Mouse (Mus musculus) spleen, adult 2 months (tissue): ENCODE measurements around the gene Pmm1. TPM values are rescaled to one million over a fixed set of nuclear protein-coding genes. Genes with fewer than 3 reads are reported as not detected.

Source experiments
- DNase-seq, 2 experiments: peaks; one replicate each; pipeline versions ENCODE4 v3.0.0 to v3.0.0-alpha.2; 2012 to 2021; ENCODE audit warnings: low spot score in 2 of 2, low read depth in 1 of 2
- H3K27ac ChIP-seq: fragments of 200-500 bp; 2 replicates; pipeline ENCODE4 v1.5.1; 2012; ENCODE audit warnings: low read length, inconsistent platforms; ENCODE audit not compliant: insufficient read depth
- H3K27me3 ChIP-seq: fragments of 200-500 bp; 2 replicates; pipeline ENCODE4 v1.6.1; 2012; ENCODE audit warnings: mild to moderate bottlenecking, moderate library complexity, low read length, inconsistent platforms; ENCODE audit not compliant: control insufficient read depth, insufficient read depth
- H3K36me3 ChIP-seq: fragments of 200-500 bp; 2 replicates; pipeline ENCODE4 v1.6.1; 2012; ENCODE audit warnings: mild to moderate bottlenecking, low read length, inconsistent platforms; ENCODE audit not compliant: control insufficient read depth, insufficient read depth
- H3K4me1 ChIP-seq: fragments of 200-500 bp; 2 replicates; pipeline ENCODE4 v1.6.1; 2011; ENCODE audit warnings: inconsistent platforms; ENCODE audit not compliant: control insufficient read depth, insufficient read depth, insufficient read length
- H3K4me3 ChIP-seq: fragments of 200-500 bp; 2 replicates; pipeline ENCODE4 v1.5.1; 2011; ENCODE audit warnings: mild to moderate bottlenecking, inconsistent platforms; ENCODE audit not compliant: insufficient read depth, insufficient read length; ENCODE audit errors: extremely low read depth
- CTCF ChIP-seq: fragments of 200-500 bp; IDR thresholded peaks from 2 replicates; pipeline ENCODE4 v1.5.1; 2011; ENCODE audit warnings: mild to moderate bottlenecking, inconsistent platforms; ENCODE audit not compliant: insufficient read depth, insufficient read length, insufficient replicate concordance; ENCODE audit errors: extremely low read depth
- POLR2A ChIP-seq: fragments of 200-500 bp; IDR thresholded peaks from 2 replicates; pipeline ENCODE4 v1.6.1; 2011; ENCODE audit warnings: low read depth, low read length, inconsistent platforms
- WGBS: fragments of 180-500 bp; shearing (Covaris S2); methylation state at CpG from one replicate; pipeline ENCODE4 v1.1.7; 2018; 5-methylcytosine and 5-hydroxymethylcytosine counted together
- polyA plus RNA-seq: library from polyadenylated mRNA; depleted of rRNA; stranded (reverse); fragments of >200 nt; gene quantifications from 2 replicates; pipeline ENCODE4 v1.2.3, GENCODE M21; 2012

The Pmm1 gene
- polyA plus RNA-seq, 1 experiment = 18.2 TPM

GRCm38 (mm10) chr15:81949476-81950131 lies 11.1 kb downstream of the Pmm1 start:
- Histone ChIP-seq H3K36me3 (peaks cover 2% of the 10 kb centered on the region; the same call in 1 of the 2 replicates), H3K4me1 (no peaks in the 10 kb centered on the region), H3K4me3 (no peak overlapping the region), H3K27me3 (no peaks in the 10 kb centered on the region), H3K27ac (no peak overlapping the region)
- WGBS = 90% methylated on average over 11 of the region's 11 CpGs
- TF ChIP-seq CTCF (no peak), POLR2A (no peak)
- no peak for DNase-seq

- DNase-seq = no peak
- H3K27me3 ChIP-seq = no peaks in the 10 kb centered on the region
- no peak overlapping the region for H3K4me3 ChIP-seq
- no peaks in the 10 kb centered on the region for H3K4me1 ChIP-seq
- peaks cover 2% of the 10 kb centered on the region; the same call in 1 of the 2 replicates for H3K36me3 ChIP-seq
- WGBS = 71% methylated on average over 10 of the region's 10 CpGs
- no peak overlapping the region for H3K27ac ChIP-seq
- TF ChIP-seq POLR2A (no peak), CTCF (no peak)
Measured at GRCm38 (mm10) chr15:81949076-81949475, 11.7 kb downstream of the Pmm1 start.

GRCm38 (mm10) chr15:81943176-81943749 lies 17.5 kb downstream of the Pmm1 start:
- Histone ChIP-seq H3K4me3 (no peak overlapping the region), H3K27me3 (no peaks in the 10 kb centered on the region), H3K36me3 (no peaks in the 10 kb centered on the region), H3K27ac (no peak overlapping the region), H3K4me1 (no peaks in the 10 kb centered on the region)
- no peak for TF ChIP-seq POLR2A
- no peak for TF ChIP-seq CTCF
- DNase-seq = no peak
- 65% methylated on average over 9 of the region's 9 CpGs for WGBS

GRCm38 (mm10) chr15:81941010-81941409 lies 19.7 kb downstream of the Pmm1 start:
- H3K36me3 ChIP-seq = no peaks in the 10 kb centered on the region
- no peak overlapping the region for H3K4me3 ChIP-seq
- no peak for TF ChIP-seq POLR2A
- no peaks in the 10 kb centered on the region for H3K4me1 ChIP-seq
- 92% methylated on average over 2 of the region's 2 CpGs for WGBS
- no peak overlapping the region for H3K27ac ChIP-seq
- H3K27me3 ChIP-seq = no peaks in the 10 kb centered on the region
- no peak for DNase-seq

GRCm38 (mm10) chr15:81940219-81940618 lies 20.5 kb downstream of the Pmm1 start:
- DNase-seq = no peak
- no peak for TF ChIP-seq CTCF
- TF ChIP-seq POLR2A = no peak
- H3K27ac ChIP-seq = no peak overlapping the region
- WGBS = 93% methylated on average over 5 of the region's 5 CpGs
- H3K27me3 ChIP-seq = no peaks in the 10 kb centered on the region
- no peak overlapping the region for H3K4me3 ChIP-seq
- H3K36me3 ChIP-seq = no peaks in the 10 kb centered on the region
- no peaks in the 10 kb centered on the region for H3K4me1 ChIP-seq

DNA sequence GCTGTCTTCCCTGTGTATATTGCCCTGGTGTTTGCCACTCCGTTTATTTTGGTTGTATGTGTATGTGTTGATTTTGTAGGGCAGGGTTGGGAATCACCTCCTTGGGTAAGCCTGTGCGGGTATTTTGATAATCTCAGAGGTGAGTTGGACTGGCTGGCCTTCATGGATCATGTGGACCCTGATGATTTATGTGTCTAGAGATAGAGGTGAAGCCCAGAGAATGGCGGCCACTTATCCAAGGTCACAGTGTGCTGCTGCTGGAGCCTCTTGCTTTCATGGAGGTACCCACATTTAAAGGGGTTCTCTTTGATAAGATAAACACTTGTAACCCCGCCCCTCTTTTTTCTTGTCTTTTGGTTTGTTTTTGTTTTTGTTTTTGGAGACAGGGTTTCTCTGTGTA lies 21.0 kb downstream of the Pmm1 start:
- Histone ChIP-seq H3K27me3 (no peaks in the 10 kb centered on the region), H3K27ac (no peak overlapping the region), H3K4me1 (peaks cover 2% of the 10 kb centered on the region; the same call in 1 of the 2 replicates), H3K36me3 (no peaks in the 10 kb centered on the region), H3K4me3 (no peak overlapping the region)
- DNase-seq = no peak
- TF ChIP-seq CTCF = no peak
- no peak for TF ChIP-seq POLR2A
- WGBS = 83% methylated on average over 4 of the region's 4 CpGs

GRCm38 (mm10) chr15:81939157-81939715 lies 21.5 kb downstream of the Pmm1 start:
- no peak for TF ChIP-seq CTCF
- TF ChIP-seq POLR2A = no peak
- no peaks in the 10 kb centered on the region for H3K36me3 ChIP-seq
- WGBS = 87% methylated on average over 10 of the region's 10 CpGs
- no peaks in the 10 kb centered on the region for H3K27me3 ChIP-seq
- H3K4me3 ChIP-seq = no peak overlapping the region
- H3K27ac ChIP-seq = no peak overlapping the region
- peaks cover 3% of the 10 kb centered on the region; the same call in 1 of the 2 replicates for H3K4me1 ChIP-seq
- DNase-seq = no peak
